Mouse (Mus musculus): ENCODE data around the gene Plekhf1. TPM values are rescaled to one million over a fixed set of nuclear protein-coding genes. Genes with fewer than 3 reads are reported as not detected.

Plekhf1 gene
- polyA plus RNA-seq, 1 experiment from 2014 or later = 3.3 TPM

- Histone ChIP-seq H3K9ac (no peak overlapping the region), H3K4me1 (replicated peaks) (no peaks in the 10 kb centered on the region), H3K4me2 (replicated peaks) (no peak overlapping the region), H3K4me3 (replicated peaks) (no peak overlapping the region), H3K27ac (no peak overlapping the region), H3K27me3 (replicated peaks) (no peaks in the 10 kb centered on the region), H3K36me3 (no peaks in the 10 kb centered on the region), H3K9me3 (no peaks in the 10 kb centered on the region)
- ATAC-seq = peak; percentile 72
- 39% methylated on average over 11 of the region's 11 CpGs for WGBS
Measured at GRCm38 (mm10) chr7:38236400-38237105, 8.7 kb upstream of the Plekhf1 start.

DNA sequence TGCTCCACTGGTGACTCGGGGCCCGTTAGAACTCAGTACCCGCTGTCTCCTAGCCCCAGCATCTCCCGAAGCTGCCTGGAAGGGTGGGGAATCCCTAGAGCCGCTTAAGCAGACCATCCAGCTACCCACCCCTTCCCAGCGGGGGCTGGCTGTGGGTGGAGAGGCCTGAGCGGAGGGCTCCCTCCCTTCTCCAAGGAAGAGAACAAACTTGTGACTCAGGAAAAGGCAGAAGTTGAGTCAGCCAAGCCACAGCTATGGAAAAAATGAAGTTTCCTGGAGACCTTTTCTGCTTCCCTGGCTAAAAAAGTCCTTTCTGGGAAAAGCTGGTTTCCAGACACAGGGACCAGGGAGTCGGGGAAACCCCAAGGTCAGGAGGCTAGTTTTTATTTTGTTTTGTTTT is 2.5 kb upstream of the Plekhf1 start:
- WGBS = 27% methylated on average over 8 of the region's 8 CpGs
- H3K27ac ChIP-seq = no peak overlapping the region
- no peak overlapping the region for H3K4me2 ChIP-seq (replicated peaks)
- no peak overlapping the region for H3K4me3 ChIP-seq (replicated peaks)
- no peaks in the 10 kb centered on the region for H3K9me3 ChIP-seq
- no peak for ATAC-seq
- H3K9ac ChIP-seq = no peak overlapping the region
- peaks cover 9% of the 10 kb centered on the region for H3K27me3 ChIP-seq (replicated peaks)
- H3K36me3 ChIP-seq = no peaks in the 10 kb centered on the region
- H3K4me1 ChIP-seq (replicated peaks) = 0 out of 2 replicates have a peak, but pooled peaks cover 7% of the 10 kb centered on the region

DNA sequence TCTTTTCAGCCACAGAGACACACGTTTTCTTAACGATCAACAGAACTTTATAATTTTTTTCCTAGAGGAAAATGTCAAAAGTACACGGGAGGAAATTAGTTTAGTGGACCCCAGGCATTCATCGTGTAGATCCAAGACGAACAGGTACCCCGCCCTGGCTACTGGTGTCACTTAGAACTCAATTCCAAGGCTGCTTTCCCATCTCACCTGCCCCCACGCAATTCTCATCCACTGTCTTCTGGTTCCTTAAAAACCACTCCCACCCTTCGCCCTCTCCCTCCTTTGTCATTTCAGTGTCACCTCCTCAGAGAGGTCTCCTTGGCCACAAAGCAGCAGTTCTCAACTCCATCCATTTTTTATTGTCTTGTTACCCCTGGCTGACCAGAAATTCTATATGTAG is 513 bp upstream of the Plekhf1 start:
- Histone ChIP-seq H3K27ac (no peak overlapping the region), H3K27me3 (replicated peaks) (peaks cover 9% of the 10 kb centered on the region), H3K4me1 (replicated peaks) (0 out of 2 replicates have a peak, but pooled peaks cover 10% of the 10 kb centered on the region), H3K9me3 (no peaks in the 10 kb centered on the region), H3K36me3 (no peaks in the 10 kb centered on the region), H3K9ac (peak overlapping the region; percentile 69; the same call in 1 of the 2 replicates), H3K4me2 (replicated peaks) (peak overlapping the region; percentile 88), H3K4me3 (replicated peaks) (peak overlapping the region; percentile 69)
- WGBS = 25% methylated on average over 8 of the region's 8 CpGs
- peak; percentile 4; the same call in 1 of the 2 replicates for ATAC-seq

DNA sequence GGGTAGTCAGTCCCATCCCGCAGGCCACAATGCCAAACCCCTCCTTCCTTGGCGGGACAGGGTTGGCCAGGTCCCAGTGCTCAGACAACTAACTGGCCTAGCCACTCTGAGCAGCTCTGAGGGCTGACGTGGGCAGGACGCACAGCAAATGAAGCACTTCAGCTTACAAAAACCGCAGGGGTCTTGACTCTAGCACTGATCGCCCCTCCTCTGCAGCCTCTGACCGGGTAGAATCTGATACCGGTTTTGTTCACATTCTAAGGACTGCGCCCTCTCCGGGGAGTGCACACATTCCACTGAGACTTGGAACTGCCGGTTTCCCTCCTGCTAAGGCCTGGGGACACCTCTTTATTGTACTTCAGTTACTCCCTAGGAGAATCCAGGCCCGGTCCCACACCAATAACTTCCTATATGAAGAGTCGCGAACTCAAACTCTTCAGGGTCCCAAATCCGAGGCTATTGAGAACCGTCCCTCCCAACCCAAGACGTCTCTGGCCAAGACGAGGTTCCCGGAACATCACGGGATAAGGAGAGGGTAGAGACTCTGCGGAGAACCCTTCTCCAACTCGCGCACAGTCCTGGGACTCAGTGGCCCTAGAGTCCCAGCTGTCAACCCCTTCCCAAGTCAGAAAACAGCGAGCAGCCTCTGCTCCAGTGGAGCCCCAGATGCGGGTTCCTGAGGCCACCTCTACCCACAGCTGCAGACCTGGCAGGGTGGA is 476 bp downstream of the Plekhf1 start:
- Histone ChIP-seq H3K36me3 (no peaks in the 10 kb centered on the region), H3K4me2 (replicated peaks) (peak overlapping the region; percentile 88), H3K4me3 (replicated peaks) (peak overlapping the region; percentile 69), H3K4me1 (replicated peaks) (0 out of 2 replicates have a peak, but pooled peaks cover 10% of the 10 kb centered on the region), H3K9ac (peak overlapping the region; percentile 69), H3K27me3 (replicated peaks) (peaks cover 9% of the 10 kb centered on the region), H3K9me3 (no peaks in the 10 kb centered on the region), H3K27ac (peak overlapping the region; percentile 70)
- ATAC-seq = peak; percentile 59
- WGBS = 1% methylated on average over 25 of the region's 25 CpGs

GRCm38 (mm10) chr7:38226226-38226625 is 1.6 kb downstream of the Plekhf1 start:
- no peaks in the 10 kb centered on the region for H3K36me3 ChIP-seq

GRCm38 (mm10) chr7:38224577-38225369 is 3.0 kb downstream of the Plekhf1 start:
- H3K36me3 ChIP-seq = no peaks in the 10 kb centered on the region
- H3K27ac ChIP-seq = no peak overlapping the region
- H3K9ac ChIP-seq = no peak overlapping the region
- H3K4me2 ChIP-seq (replicated peaks) = no peak overlapping the region
- no peak overlapping the region for H3K4me3 ChIP-seq (replicated peaks)
- H3K4me1 ChIP-seq (replicated peaks) = 0 out of 2 replicates have a peak, but pooled peaks cover 10% of the 10 kb centered on the region
- peaks cover 4% of the 10 kb centered on the region; the same call in 1 of the 2 replicates for H3K27me3 ChIP-seq (replicated peaks)
- ATAC-seq = no peak
- WGBS = 79% methylated on average over 13 of the region's 13 CpGs
- no peaks in the 10 kb centered on the region for H3K9me3 ChIP-seq

More at GRCm38 (mm10) chr7:38226226-38226625, 1.6 kb downstream of the Plekhf1 start:
- Histone ChIP-seq H3K4me2 (replicated peaks) (0 out of 2 replicates have a peak overlapping the region, but pooled peaks have one; percentile 88), H3K9me3 (no peaks in the 10 kb centered on the region), H3K9ac (no peak overlapping the region), H3K4me3 (replicated peaks) (no peak overlapping the region), H3K27ac (no peak overlapping the region), H3K4me1 (replicated peaks) (0 out of 2 replicates have a peak, but pooled peaks cover 10% of the 10 kb centered on the region), H3K27me3 (replicated peaks) (peaks cover 9% of the 10 kb centered on the region)
- no peak for ATAC-seq
- 73% methylated on average over 2 of the region's 2 CpGs for WGBS

- H3K4me2 ChIP-seq (replicated peaks) = no peak overlapping the region
- no peak overlapping the region for H3K4me3 ChIP-seq (replicated peaks)
- no peaks in the 10 kb centered on the region for H3K36me3 ChIP-seq
- ATAC-seq = no peak
- H3K9me3 ChIP-seq = no peaks in the 10 kb centered on the region
- 0 out of 2 replicates have a peak, but pooled peaks cover 3% of the 10 kb centered on the region for H3K4me1 ChIP-seq (replicated peaks)
- H3K9ac ChIP-seq = no peak overlapping the region
- no peaks in the 10 kb centered on the region for H3K27me3 ChIP-seq (replicated peaks)
- no peak overlapping the region for H3K27ac ChIP-seq
- 95% methylated on average over 7 of the region's 7 CpGs for WGBS
Measured at GRCm38 (mm10) chr7:38220866-38221265, 7.0 kb downstream of the Plekhf1 start.

- WGBS = 85% methylated on average over 4 of the region's 4 CpGs
- Histone ChIP-seq H3K27me3 (replicated peaks) (no peaks in the 10 kb centered on the region), H3K36me3 (no peaks in the 10 kb centered on the region), H3K9ac (no peak overlapping the region), H3K4me1 (replicated peaks) (no peaks in the 10 kb centered on the region), H3K4me3 (replicated peaks) (no peak overlapping the region), H3K9me3 (no peaks in the 10 kb centered on the region), H3K27ac (no peak overlapping the region), H3K4me2 (replicated peaks) (no peak overlapping the region)
- ATAC-seq = no peak
Measured at GRCm38 (mm10) chr7:38219526-38219925, 8.3 kb downstream of the Plekhf1 start.

DNA sequence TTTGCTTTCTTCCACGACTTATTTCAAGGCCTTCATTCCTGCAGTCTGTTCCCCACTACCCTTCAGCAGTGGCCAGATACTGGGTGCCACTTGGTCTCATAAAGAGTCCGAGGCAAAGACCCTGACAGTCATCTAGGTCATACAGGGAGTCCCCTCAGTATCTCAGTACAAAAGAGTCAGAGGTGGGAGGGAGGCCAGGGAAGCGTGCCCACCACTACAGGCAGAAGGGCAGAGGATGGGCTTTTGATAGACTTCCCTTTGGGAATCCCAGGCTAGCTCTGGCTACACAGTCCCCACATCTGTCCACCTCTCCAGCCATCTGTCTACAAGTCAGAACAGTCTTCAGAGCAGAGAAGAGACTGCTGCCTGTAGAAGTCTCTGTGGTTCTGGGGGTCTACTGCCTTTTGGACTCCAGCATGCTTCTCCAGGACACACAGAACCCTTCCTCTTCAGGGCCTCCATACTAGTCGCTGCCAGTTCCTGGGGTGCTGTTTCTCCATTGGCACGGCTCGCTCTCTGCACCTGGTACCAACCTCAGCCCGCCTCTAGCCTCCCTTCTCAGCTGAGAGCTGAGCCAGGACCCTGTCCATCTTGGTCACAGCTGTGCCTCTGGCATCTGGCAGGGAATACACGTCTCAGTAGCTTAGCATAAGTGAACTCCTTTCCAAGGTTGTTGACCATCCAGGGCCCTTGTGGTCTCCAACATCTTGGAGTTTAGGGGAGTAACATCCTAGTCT is 9.0 kb downstream of the Plekhf1 start:
- Histone ChIP-seq H3K4me2 (replicated peaks) (no peak overlapping the region), H3K4me1 (replicated peaks) (no peaks in the 10 kb centered on the region), H3K9ac (no peak overlapping the region), H3K27ac (no peak overlapping the region), H3K4me3 (replicated peaks) (no peak overlapping the region), H3K36me3 (no peaks in the 10 kb centered on the region), H3K9me3 (no peaks in the 10 kb centered on the region), H3K27me3 (replicated peaks) (no peaks in the 10 kb centered on the region)
- no peak for ATAC-seq
- WGBS = 81% methylated on average over 8 of the region's 8 CpGs

GRCm38 (mm10) chr7:38217417-38218171 is 10.2 kb downstream of the Plekhf1 start:
- Histone ChIP-seq H3K4me3 (replicated peaks) (no peak overlapping the region), H3K36me3 (no peaks in the 10 kb centered on the region), H3K27ac (peak overlapping the region; percentile 58), H3K4me1 (replicated peaks) (no peaks in the 10 kb centered on the region), H3K4me2 (replicated peaks) (no peak overlapping the region), H3K27me3 (replicated peaks) (no peaks in the 10 kb centered on the region), H3K9me3 (no peaks in the 10 kb centered on the region), H3K9ac (no peak overlapping the region)
- peak; percentile 94 for ATAC-seq
- WGBS = 51% methylated on average over 5 of the region's 5 CpGs

- Histone ChIP-seq H3K9me3 (no peaks in the 10 kb centered on the region), H3K4me3 (replicated peaks) (no peak overlapping the region), H3K27me3 (replicated peaks) (no peaks in the 10 kb centered on the region), H3K9ac (no peak overlapping the region), H3K4me1 (replicated peaks) (no peaks in the 10 kb centered on the region), H3K27ac (no peak overlapping the region), H3K4me2 (replicated peaks) (no peak overlapping the region), H3K36me3 (no peaks in the 10 kb centered on the region)
- WGBS = 91% methylated on average over 6 of the region's 6 CpGs
- no peak for ATAC-seq
Measured at GRCm38 (mm10) chr7:38215697-38216096, 12.1 kb downstream of the Plekhf1 start.
